Mouse (Mus musculus) myocyte (in vitro differentiated cells): ENCODE data around the gene Anapc1.

Experiments used
- E2F4 ChIP-seq: IDR thresholded peaks from one replicate; pipeline ENCODE4 v1.6.1; 2011; ENCODE audit warnings: mild to moderate bottlenecking, control low read depth, moderate library complexity; ENCODE audit not compliant: insufficient read depth
- MAX ChIP-seq: IDR thresholded peaks from one replicate; pipeline ENCODE4 v1.6.1; 2011; ENCODE audit warnings: low read depth, mild to moderate bottlenecking, control low read depth
- POLR2A ChIP-seq: IDR thresholded peaks from one replicate; pipeline ENCODE4 v1.6.1; 2011; ENCODE audit warnings: low read depth, mild to moderate bottlenecking, control low read depth, moderate library complexity; ENCODE audit not compliant: insufficient read length

GRCm38 (mm10) chr2:128697566-128697965 lies 10.4 kb upstream of the Anapc1 start:
- no peak for TF ChIP-seq MAX
- no peak for TF ChIP-seq POLR2A
- no peak for TF ChIP-seq E2F4
